Mouse (Mus musculus): ENCODE data around the gene Btla.

DNA sequence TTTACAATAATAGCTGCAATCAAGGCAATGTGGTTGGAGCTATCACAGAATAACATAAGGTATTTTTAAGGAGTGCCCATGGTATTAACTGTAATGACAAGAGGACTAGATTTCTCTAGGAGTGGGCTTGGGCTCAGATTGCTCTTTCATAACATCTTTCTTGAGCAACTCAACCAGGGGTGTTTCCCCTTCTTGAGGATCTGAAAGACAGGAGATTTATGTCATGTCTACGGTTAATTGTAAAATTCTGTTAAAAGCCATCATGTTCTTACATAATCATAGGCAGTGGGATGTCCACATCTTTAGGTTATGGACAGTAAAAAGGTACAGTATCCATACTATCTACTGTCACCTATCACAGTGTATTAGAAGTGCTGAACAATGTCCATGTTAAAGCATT lies 7.2 kb downstream of the Btla start:
- TF ChIP-seq CTCF (IDR thresholded peaks at IDR 0.05; ENCODE audit: control insufficient read depth, insufficient read depth, insufficient replicate concordance, low read depth, low read length) (no peak), POLR2A (IDR thresholded peaks at IDR 0.05; ENCODE audit: control insufficient read depth, low read depth, low read length) (no peak)

Data from testis, adult 2 months (tissue).